Mouse (Mus musculus) lung, embryonic 14.5 days (tissue): ENCODE results near the gene Fndc3b. TPM values are rescaled to one million over a fixed set of nuclear protein-coding genes. Genes with fewer than 3 reads are reported as not detected.
A peak's percentile ranks its signal among the peaks of the same experiment; 100 is the strongest.

ENCODE experiments used
- ATAC-seq: fragments of 200-750 bp; cut with Nextera tagmentation; 2 replicates; pipeline ENCODE4 v1.8.0; 2017; ENCODE audit warnings: mild to moderate bottlenecking, moderate TSS enrichment, moderate library complexity; ENCODE audit not compliant: insufficient read depth
- DNase-seq: peaks from one replicate; pipeline ENCODE4 v3.0.0-alpha.2; 2015
- H3K27ac ChIP-seq: fragments of 300-500 bp; sonication (generic); 2 replicates; pipeline ENCODE4 v1.5.1; 2014; ENCODE audit warnings: low read depth, mild to moderate bottlenecking, moderate library complexity
- H3K27me3 ChIP-seq: fragments of 300-500 bp; sonication (generic); 2 replicates; pipeline ENCODE4 v1.6.1; 2014; ENCODE audit warnings: low read length, control low read depth; ENCODE audit not compliant: insufficient read depth
- H3K36me3 ChIP-seq: fragments of 300-500 bp; sonication (generic); 2 replicates; pipeline ENCODE4 v1.6.1; 2014; ENCODE audit warnings: control low read depth; ENCODE audit not compliant: insufficient read depth
- H3K4me1 ChIP-seq: fragments of 300-500 bp; sonication (generic); 2 replicates; pipeline ENCODE4 v1.6.1; 2014; ENCODE audit warnings: antibody characterized with exemption, control low read depth; ENCODE audit not compliant: insufficient read depth
- H3K4me2 ChIP-seq: fragments of 300-500 bp; sonication (generic); 2 replicates; pipeline ENCODE4 v1.6.1; 2014; ENCODE audit warnings: mild to moderate bottlenecking
- H3K4me3 ChIP-seq: fragments of 300-500 bp; sonication (generic); 2 replicates; pipeline ENCODE4 v1.5.1; 2014; ENCODE audit warnings: low read depth, low read length
- H3K9ac ChIP-seq: fragments of 300-500 bp; sonication (generic); 2 replicates; pipeline ENCODE4 v1.6.1; 2014
- H3K9me3 ChIP-seq: fragments of 300-500 bp; sonication (generic); 2 replicates; pipeline ENCODE4 v1.6.1; 2016; ENCODE audit warnings: low read depth, low read length, control low read depth
- CTCF ChIP-seq: IDR thresholded peaks from 2 replicates; pipeline ENCODE4 v1.5.1; 2016; ENCODE audit warnings: antibody characterized with exemption, low read depth
- WGBS: fragments of 180-500 bp; shearing (Covaris S2); extraction: QIAGEN DNeasy Blood & Tissue Kit; methylation state at CpG from one replicate; pipeline ENCODE4 v1.1.7; 2014; 5-methylcytosine and 5-hydroxymethylcytosine counted together
- polyA plus RNA-seq: library from polyadenylated mRNA; unstranded; fragments of >200 nt; fragmentation: Nextera tagmentation; extraction: Ambion mirVana; gene quantifications from 2 replicates; pipeline ENCODE4 v1.2.1, GENCODE M21; 2014

Gene Fndc3b
- polyA plus RNA-seq, 1 experiment from 2014 or later, result 37.1 TPM

GRCm38 (mm10) chr3:27698671-27699070 lies 12.4 kb downstream of the Fndc3b start:
- peaks cover 6% of the 10 kb centered on the region; the same call in 1 of the 2 replicates for H3K36me3 ChIP-seq
- DNase-seq (no peak), ATAC-seq (no peak)
- 91% methylated on average over 6 of the region's 6 CpGs for WGBS
- no peaks in the 10 kb centered on the region for H3K27me3 ChIP-seq
- TF ChIP-seq CTCF, result no peak
- no peaks in the 10 kb centered on the region for H3K9me3 ChIP-seq
- peaks cover 5% of the 10 kb centered on the region; the same call in 1 of the 2 replicates for H3K4me1 ChIP-seq
- H3K27ac ChIP-seq, result no peak overlapping the region
- no peak overlapping the region for H3K4me3 ChIP-seq
- no peak overlapping the region for H3K4me2 ChIP-seq
- H3K9ac ChIP-seq, result no peak overlapping the region

GRCm38 (mm10) chr3:27696449-27696797 lies 14.7 kb downstream of the Fndc3b start:
- Histone ChIP-seq H3K4me2 (no peak overlapping the region), H3K27ac (no peak overlapping the region), H3K9ac (no peak overlapping the region), H3K36me3 (peaks cover 6% of the 10 kb centered on the region; the same call in 1 of the 2 replicates), H3K27me3 (no peaks in the 10 kb centered on the region), H3K4me1 (peaks cover 13% of the 10 kb centered on the region; the same call in 1 of the 2 replicates), H3K9me3 (no peaks in the 10 kb centered on the region), H3K4me3 (no peak overlapping the region)
- WGBS, result 66% methylated on average over 5 of the region's 5 CpGs
- DNase-seq, result no peak
- no peak for TF ChIP-seq CTCF
- no peak for ATAC-seq

GRCm38 (mm10) chr3:27695612-27696448 lies 15.3 kb downstream of the Fndc3b start:
- 61% methylated on average over 16 of the region's 16 CpGs for WGBS
- no peak for ATAC-seq
- no peaks in the 10 kb centered on the region for H3K9me3 ChIP-seq
- no peak for TF ChIP-seq CTCF
- no peak overlapping the region for H3K27ac ChIP-seq
- no peak overlapping the region for H3K4me3 ChIP-seq
- H3K27me3 ChIP-seq, result no peaks in the 10 kb centered on the region
- H3K4me2 ChIP-seq, result no peak overlapping the region
- H3K36me3 ChIP-seq, result peaks cover 6% of the 10 kb centered on the region; the same call in 1 of the 2 replicates
- no peak overlapping the region for H3K9ac ChIP-seq
- DNase-seq, result no peak
- peaks cover 19% of the 10 kb centered on the region for H3K4me1 ChIP-seq

GRCm38 (mm10) chr3:27694586-27694985 lies 16.5 kb downstream of the Fndc3b start:
- H3K27ac ChIP-seq, result no peak overlapping the region
- H3K4me1 ChIP-seq, result peaks cover 28% of the 10 kb centered on the region

GRCm38 (mm10) chr3:27694111-27694510 lies 17.0 kb downstream of the Fndc3b start:
- TF ChIP-seq CTCF, result no peak
- no peak overlapping the region for H3K27ac ChIP-seq
- no peak for ATAC-seq
- H3K36me3 ChIP-seq, result peaks cover 6% of the 10 kb centered on the region; the same call in 1 of the 2 replicates
- H3K4me1 ChIP-seq, result peaks cover 33% of the 10 kb centered on the region
- no peak overlapping the region for H3K9ac ChIP-seq
- DNase-seq, result no peak
- H3K27me3 ChIP-seq, result no peaks in the 10 kb centered on the region
- 88% methylated on average over 5 of the region's 5 CpGs for WGBS
- H3K9me3 ChIP-seq, result no peaks in the 10 kb centered on the region
- no peak overlapping the region for H3K4me3 ChIP-seq
- H3K4me2 ChIP-seq, result no peak overlapping the region

More at GRCm38 (mm10) chr3:27694586-27694985, 16.5 kb downstream of the Fndc3b start:
- TF ChIP-seq CTCF, result no peak
- DNase-seq (no peak), ATAC-seq (no peak)
- Histone ChIP-seq H3K4me3 (no peak overlapping the region), H3K9me3 (no peaks in the 10 kb centered on the region), H3K4me2 (no peak overlapping the region), H3K36me3 (peaks cover 6% of the 10 kb centered on the region; the same call in 1 of the 2 replicates), H3K27me3 (no peaks in the 10 kb centered on the region), H3K9ac (no peak overlapping the region)
- 56% methylated on average over 10 of the region's 10 CpGs for WGBS

- 80% methylated on average over 9 of the region's 9 CpGs for WGBS
Observed at GRCm38 (mm10) chr3:27691486-27692160, 19.5 kb downstream of the Fndc3b start.

GRCm38 (mm10) chr3:27690030-27690429 lies 21.1 kb downstream of the Fndc3b start:
- H3K4me2 ChIP-seq, result peak overlapping the region; percentile 52
- no peaks in the 10 kb centered on the region for H3K9me3 ChIP-seq
- H3K9ac ChIP-seq, result 0 out of 2 replicates have a peak overlapping the region, but pooled peaks have one; percentile 7
- H3K27me3 ChIP-seq, result no peaks in the 10 kb centered on the region
- peak overlapping the region; percentile 88 for H3K27ac ChIP-seq
- peaks cover 42% of the 10 kb centered on the region for H3K4me1 ChIP-seq
- no peak overlapping the region for H3K4me3 ChIP-seq
- 21% methylated on average over 6 of the region's 6 CpGs for WGBS
- ATAC-seq, result peak; percentile 65
- TF ChIP-seq CTCF, result no peak
- H3K36me3 ChIP-seq, result no peaks in the 10 kb centered on the region
- DNase-seq, result peak; percentile 96

More at GRCm38 (mm10) chr3:27691486-27692160, 19.5 kb downstream of the Fndc3b start:
- no peaks in the 10 kb centered on the region for H3K9me3 ChIP-seq
- H3K4me3 ChIP-seq, result no peak overlapping the region
- H3K4me1 ChIP-seq, result peaks cover 41% of the 10 kb centered on the region
- ATAC-seq (no peak), DNase-seq (no peak)
- H3K36me3 ChIP-seq, result no peaks in the 10 kb centered on the region
- H3K27me3 ChIP-seq, result no peaks in the 10 kb centered on the region
- TF ChIP-seq CTCF, result no peak
- H3K27ac ChIP-seq, result 0 out of 2 replicates have a peak overlapping the region, but pooled peaks have one; percentile 25
- no peak overlapping the region for H3K9ac ChIP-seq
- no peak overlapping the region for H3K4me2 ChIP-seq
